Mouse (Mus musculus): Measurements from ENCODE around the gene Gm38100. TPM values are rescaled to one million over a fixed set of nuclear protein-coding genes. Genes with fewer than 3 reads are reported as not detected.

Gene Gm38100
- total RNA-seq, 1 experiment from 2014 or later = not detected

DNA sequence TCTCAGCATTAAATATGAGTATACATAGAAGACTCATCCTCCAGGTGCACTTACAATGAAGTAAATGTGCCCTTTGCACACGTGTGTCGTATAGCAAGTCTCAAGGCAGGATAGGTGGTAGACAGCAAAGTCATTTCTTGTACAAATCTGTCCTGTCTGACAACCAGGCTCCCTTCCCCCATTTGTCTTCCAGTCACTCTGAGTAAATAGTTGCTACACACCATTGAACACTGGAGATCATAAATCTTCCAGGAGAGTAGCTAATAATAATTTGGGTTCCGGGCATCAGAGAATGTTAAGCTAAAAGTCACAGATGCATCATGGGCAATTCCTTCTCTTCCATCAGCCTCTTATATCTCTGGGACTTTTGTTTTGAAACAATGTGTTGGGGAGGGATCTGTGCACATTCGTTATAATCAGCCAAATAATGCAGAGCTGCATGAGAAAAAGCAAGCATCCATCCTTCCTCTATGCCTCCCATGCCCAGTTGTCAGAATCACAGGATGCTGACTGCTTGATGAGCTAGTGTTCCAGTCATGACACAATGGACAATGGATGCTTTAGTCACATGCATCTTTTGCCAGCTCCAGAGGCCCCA lies 26.7 kb downstream of the Gm38100 start:
- ATAC-seq (replicated peaks in 1 of 2; ENCODE audit: insufficient read depth in 1 of 2, low FRiP score in 2 of 2, low TSS enrichment in 1 of 2, low read depth in 1 of 2, poor library complexity in 2 of 2, severe bottlenecking in 2 of 2) = no peak

- ATAC-seq (replicated peaks in 1 of 2; ENCODE audit: insufficient read depth in 1 of 2, low FRiP score in 2 of 2, low TSS enrichment in 1 of 2, low read depth in 1 of 2, poor library complexity in 2 of 2, severe bottlenecking in 2 of 2) = no peak
These were observed 30.3 kb downstream of the Gm38100 start for GRCm38 (mm10) chr1:175950421-175950820.

- no peak for ATAC-seq (replicated peaks in 1 of 2; ENCODE audit: insufficient read depth in 1 of 2, low FRiP score in 2 of 2, low TSS enrichment in 1 of 2, low read depth in 1 of 2, poor library complexity in 2 of 2, severe bottlenecking in 2 of 2)
These were observed 30.7 kb downstream of the Gm38100 start for GRCm38 (mm10) chr1:175950851-175951250.

- ATAC-seq (replicated peaks in 1 of 2; ENCODE audit: insufficient read depth in 1 of 2, low FRiP score in 2 of 2, low TSS enrichment in 1 of 2, low read depth in 1 of 2, poor library complexity in 2 of 2, severe bottlenecking in 2 of 2) = no peak
These were observed 41.7 kb downstream of the Gm38100 start for GRCm38 (mm10) chr1:175961786-175962185.

GRCm38 (mm10) chr1:175967004-175967745 lies 47.0 kb downstream of the Gm38100 start:
- no peak for ATAC-seq (replicated peaks in 1 of 2; ENCODE audit: insufficient read depth in 1 of 2, low FRiP score in 2 of 2, low TSS enrichment in 1 of 2, low read depth in 1 of 2, poor library complexity in 2 of 2, severe bottlenecking in 2 of 2)

DNA sequence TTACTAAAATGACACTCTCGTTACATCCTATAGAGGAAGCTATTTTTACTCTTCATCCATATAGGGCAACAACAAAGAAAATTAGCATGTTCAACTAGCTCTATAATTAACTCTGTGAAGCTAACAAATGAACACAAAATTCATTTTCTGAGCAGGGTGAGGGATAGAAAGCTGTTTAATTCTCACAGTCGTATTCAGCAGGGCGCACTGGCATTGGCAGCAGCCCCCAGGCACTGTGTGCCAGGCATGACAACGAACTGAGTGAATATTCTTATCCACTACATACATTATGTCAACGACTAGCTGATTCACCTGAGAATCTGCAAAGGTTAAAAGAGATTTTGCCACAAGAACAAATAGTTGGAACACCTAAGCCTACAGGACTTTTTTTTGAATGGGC lies 50.6 kb downstream of the Gm38100 start:
- no peak for ATAC-seq (replicated peaks in 1 of 2; ENCODE audit: insufficient read depth in 1 of 2, low FRiP score in 2 of 2, low TSS enrichment in 1 of 2, low read depth in 1 of 2, poor library complexity in 2 of 2, severe bottlenecking in 2 of 2)

Other genes starting within 250 kb of the Gm38100 start
- gene Opn3, start 227.6 kb upstream of the Gm38100 start, total RNA-seq (2017) = 0.19 and 0.60 TPM in 2 replicates
- 10.2 and 11.0 TPM in 2 replicates for gene Chml, start 227.4 kb upstream of the Gm38100 start, total RNA-seq (2017)
- gene Wdr64, start 221.7 kb upstream of the Gm38100 start, total RNA-seq (2017) = not detected in 2 replicates
- gene Exo1, start 39.7 kb upstream of the Gm38100 start, total RNA-seq (2017) = 24.1 and 41.0 TPM in 2 replicates
- gene Rbm8a2, start 58.8 kb downstream of the Gm38100 start, total RNA-seq (2017) = 0.30 and 0.31 TPM in 2 replicates

All from hematopoietic stem cell, adult 5-6 weeks (primary cell).